In genomic region chr9:21189905-21190304, GRCm38 (mm10) we compare ENCODE assay signal across 10 mouse cellular contexts. TPM values are rescaled to one million over a fixed set of nuclear protein-coding genes. Genes with fewer than 3 reads are reported as not detected.
DNase-seq lines count a peak whose midpoint lies in the region; ATAC-seq and TF ChIP-seq lines count a peak whose summit lies in the region.
"Had no signal": no experiment of that assay in that cellular context is flagged by ENCODE, and none has a peak within 500 bp of the region (broad histone marks: within the 10 kb centered on the region; RNA-seq: fewer than 3 reads in every experiment).

No protein-coding gene starts in this region.

- TF ChIP-seq CTCF in forebrain, postnatal 0 days (IDR thresholded peaks at IDR 0.05; ENCODE audit: low read depth): peak; percentile 30; the same call in 1 of the 2 replicates
- peak; percentile 50 for TF ChIP-seq CTCF in lung, postnatal 0 days (IDR thresholded peaks at IDR 0.05)
- peak; percentile 35 for TF ChIP-seq CTCF in E14TG2a.4 (conservative IDR thresholded peaks at IDR 0.05; ENCODE audit: low read length)

- WGBS in forebrain, postnatal 0 days: 39% methylated on average over 7 of the region's 7 CpGs
- 55% methylated on average over 7 of the region's 7 CpGs for WGBS in forebrain, embryonic 11.5 days
- 38% methylated on average over 7 of the region's 7 CpGs for WGBS in lung, postnatal 0 days

- H3K27ac ChIP-seq in forebrain, postnatal 0 days (ENCODE audit: low read depth, low read length): no peak overlapping the region
- no peak overlapping the region for H3K27ac ChIP-seq in forebrain, embryonic 11.5 days (ENCODE audit: low read depth, low read length)
- no peak overlapping the region for H3K27ac ChIP-seq in lung, postnatal 0 days (ENCODE audit: low read length)
- H3K27ac ChIP-seq: heart, embryonic 13.5 days; limb, embryonic 15.5 days had no signal

- H3K9me3 ChIP-seq in forebrain, postnatal 0 days (ENCODE audit: low read length): no peaks in the 10 kb centered on the region
- no peaks in the 10 kb centered on the region for H3K9me3 ChIP-seq in forebrain, embryonic 11.5 days (ENCODE audit: control insufficient read depth, low read length)
- no peaks in the 10 kb centered on the region for H3K9me3 ChIP-seq in lung, postnatal 0 days (ENCODE audit: low read length)
- H3K9me3 ChIP-seq in E14TG2a.4 (ENCODE audit: low read length): no peaks in the 10 kb centered on the region
- H3K9me3 ChIP-seq: heart, embryonic 13.5 days; limb, embryonic 15.5 days had no signal

- no peak; the same call in 1 of the 2 replicates for ATAC-seq in forebrain, postnatal 0 days
- no peak for ATAC-seq in forebrain, embryonic 11.5 days (replicated peaks; ENCODE audit: low FRiP score)
- no peak for ATAC-seq in lung, postnatal 0 days
- ATAC-seq in megakaryocyte, adult 5-6 weeks (ENCODE audit: poor library complexity, severe bottlenecking): no peak

- TF ChIP-seq EP300 in lung, postnatal 0 days (IDR thresholded peaks at IDR 0.05): no peak

- no peak overlapping the region for H3K4me2 ChIP-seq in forebrain, postnatal 0 days (ENCODE audit: low read depth)
- no peak overlapping the region for H3K4me2 ChIP-seq in forebrain, embryonic 11.5 days (ENCODE audit: low read depth, low read length, severe bottlenecking)
- H3K4me2 ChIP-seq in lung, postnatal 0 days (replicated peaks; ENCODE audit: low read depth, low read length): no peak overlapping the region
- H3K4me2 ChIP-seq: heart, embryonic 13.5 days; limb, embryonic 15.5 days had no signal

- no peaks in the 10 kb centered on the region for H3K36me3 ChIP-seq in forebrain, postnatal 0 days (ENCODE audit: insufficient read depth)
- no peaks in the 10 kb centered on the region for H3K36me3 ChIP-seq in forebrain, embryonic 11.5 days (ENCODE audit: control insufficient read depth, insufficient read depth, low read length)
- H3K36me3 ChIP-seq in lung, postnatal 0 days (ENCODE audit: insufficient read depth, low read length): peaks cover 6% of the 10 kb centered on the region; the same call in 1 of the 2 replicates
- H3K36me3 ChIP-seq in E14TG2a.4 (ENCODE audit: insufficient read depth, low read length): peaks cover 12% of the 10 kb centered on the region
- H3K36me3 ChIP-seq: limb, embryonic 15.5 days had no signal

- no peak overlapping the region for H3K4me3 ChIP-seq in forebrain, postnatal 0 days (ENCODE audit: low read depth, low read length)
- H3K4me3 ChIP-seq in forebrain, embryonic 11.5 days (ENCODE audit: low read depth, low read length): no peak overlapping the region
- H3K4me3 ChIP-seq in lung, postnatal 0 days (ENCODE audit: low read depth, low read length): no peak overlapping the region
- H3K4me3 ChIP-seq in E14TG2a.4 (replicated peaks; ENCODE audit: low read length): no peak overlapping the region
- H3K4me3 ChIP-seq: heart, embryonic 13.5 days; limb, embryonic 15.5 days had no signal

- peak; percentile 25 for DNase-seq in forebrain, postnatal 0 days
- DNase-seq in forebrain, embryonic 11.5 days (ENCODE audit: low spot score): no peak
- peak; percentile 25 for DNase-seq in lung, postnatal 0 days (ENCODE audit: low spot score)
- DNase-seq in lung, postnatal 25 days (ENCODE audit: low spot score): no peak
- DNase-seq in naive thymus-derived CD4-positive, alpha-beta T cell, adult 2 months (ENCODE audit: low read depth): peak; percentile 65
- no peak for DNase-seq in urinary bladder, postnatal 36 days (ENCODE audit: low spot score in 2 of 2)

- no peaks in the 10 kb centered on the region for H3K27me3 ChIP-seq in forebrain, postnatal 0 days (ENCODE audit: insufficient read depth, low read length)
- no peaks in the 10 kb centered on the region for H3K27me3 ChIP-seq in forebrain, embryonic 11.5 days (ENCODE audit: control insufficient read depth, insufficient read depth, low read length)
- H3K27me3 ChIP-seq in lung, postnatal 0 days (replicated peaks; ENCODE audit: insufficient read depth, low read length): no peaks in the 10 kb centered on the region
- 0 out of 2 replicates have a peak, but pooled peaks cover 2% of the 10 kb centered on the region for H3K27me3 ChIP-seq in E14TG2a.4 (ENCODE audit: insufficient read depth, low read length)
- H3K27me3 ChIP-seq: heart, embryonic 13.5 days had no signal

- no peak overlapping the region for H3K9ac ChIP-seq in forebrain, postnatal 0 days
- H3K9ac ChIP-seq in forebrain, embryonic 11.5 days (ENCODE audit: low read length): no peak overlapping the region
- no peak overlapping the region for H3K9ac ChIP-seq in lung, postnatal 0 days (replicated peaks; ENCODE audit: low read depth)
- H3K9ac ChIP-seq: heart, embryonic 13.5 days; limb, embryonic 15.5 days had no signal

- H3K4me1 ChIP-seq in forebrain, postnatal 0 days (ENCODE audit: insufficient read depth): no peaks in the 10 kb centered on the region
- no peaks in the 10 kb centered on the region for H3K4me1 ChIP-seq in forebrain, embryonic 11.5 days (replicated peaks; ENCODE audit: control insufficient read depth, insufficient read depth, low read length)
- H3K4me1 ChIP-seq in lung, postnatal 0 days (ENCODE audit: insufficient read depth, low read depth, low read length): no peaks in the 10 kb centered on the region; the same call in 1 of the 2 replicates
- H3K4me1 ChIP-seq in E14TG2a.4 (replicated peaks; ENCODE audit: low read depth, low read length): peaks cover 61% of the 10 kb centered on the region

RNA-seq across cellular contexts. Expression of gene Pde4a, which starts 24.4 kb away (rescaled TPM):
- 19.8 and 20.0 TPM in 2 replicates for total RNA-seq in forebrain, postnatal 0 days (2014; rRNA removed)
- polyA plus RNA-seq in forebrain, postnatal 0 days (2015; fragmentation: Nextera tagmentation; extraction: Ambion mirVana): 26.2 and 41.6 TPM in 2 replicates
- 7.0 and 8.4 TPM in 2 replicates for polyA plus RNA-seq in forebrain, embryonic 11.5 days (2014; fragmentation: Nextera tagmentation; extraction: Ambion mirVana)
- 3.9 and 4.7 TPM in 2 replicates for polyA plus RNA-seq in lung, postnatal 0 days (2015; fragmentation: Nextera tagmentation; extraction: Ambion mirVana)
- 6.8 and 7.3 TPM in 2 replicates for total RNA-seq in megakaryocyte, adult 5-6 weeks (2015)
- total RNA-seq in megakaryocyte, adult 5-6 weeks (2017): 3.0 and 3.9 TPM in 2 replicates

RNA-seq across cellular contexts. Expression of gene Cdc37, which starts 40.1 kb away (rescaled TPM):
- 39.5 and 42.1 TPM in 2 replicates for total RNA-seq in forebrain, postnatal 0 days (2014; rRNA removed)
- 186 and 191 TPM in 2 replicates for polyA plus RNA-seq in forebrain, postnatal 0 days (2015; fragmentation: Nextera tagmentation; extraction: Ambion mirVana)
- polyA plus RNA-seq in forebrain, embryonic 11.5 days (2014; fragmentation: Nextera tagmentation; extraction: Ambion mirVana): 300 and 308 TPM in 2 replicates
- polyA plus RNA-seq in lung, postnatal 0 days (2015; fragmentation: Nextera tagmentation; extraction: Ambion mirVana): 165 and 171 TPM in 2 replicates
- 39.6 and 49.0 TPM in 2 replicates for total RNA-seq in megakaryocyte, adult 5-6 weeks (2015)
- 149 and 165 TPM in 2 replicates for total RNA-seq in megakaryocyte, adult 5-6 weeks (2017)

RNA-seq across cellular contexts. Expression of gene Keap1, which starts 49.3 kb away (rescaled TPM):
- 68.9 and 72.7 TPM in 2 replicates for total RNA-seq in forebrain, postnatal 0 days (2014; rRNA removed)
- 60.0 and 67.0 TPM in 2 replicates for polyA plus RNA-seq in forebrain, postnatal 0 days (2015; fragmentation: Nextera tagmentation; extraction: Ambion mirVana)
- 35.9 and 41.3 TPM in 2 replicates for polyA plus RNA-seq in forebrain, embryonic 11.5 days (2014; fragmentation: Nextera tagmentation; extraction: Ambion mirVana)
- 44.7 and 45.9 TPM in 2 replicates for polyA plus RNA-seq in lung, postnatal 0 days (2015; fragmentation: Nextera tagmentation; extraction: Ambion mirVana)
- total RNA-seq in megakaryocyte, adult 5-6 weeks (2015): 17.7 and 18.8 TPM in 2 replicates
- total RNA-seq in megakaryocyte, adult 5-6 weeks (2017): 34.0 and 36.9 TPM in 2 replicates

RNA-seq across cellular contexts. Expression of gene S1pr5, which starts 58.3 kb away (rescaled TPM):
- total RNA-seq in forebrain, postnatal 0 days (2014; rRNA removed): 2.7 and 2.8 TPM in 2 replicates
- polyA plus RNA-seq in forebrain, postnatal 0 days (2015; fragmentation: Nextera tagmentation; extraction: Ambion mirVana): 1.9 and 2.3 TPM in 2 replicates
- polyA plus RNA-seq in forebrain, embryonic 11.5 days (2014; fragmentation: Nextera tagmentation; extraction: Ambion mirVana): 0.09 and 0.11 TPM in 2 replicates
- polyA plus RNA-seq in lung, postnatal 0 days (2015; fragmentation: Nextera tagmentation; extraction: Ambion mirVana): 0.12 and 0.13 TPM in 2 replicates
- total RNA-seq in megakaryocyte, adult 5-6 weeks (2015): 3.6 and 4.0 TPM in 2 replicates
- total RNA-seq in megakaryocyte, adult 5-6 weeks (2017): 7.9 and 9.0 TPM in 2 replicates

RNA-seq across cellular contexts. Expression of gene Tyk2, which starts 58.9 kb away (rescaled TPM):
- 9.4 and 11.0 TPM in 2 replicates for total RNA-seq in forebrain, postnatal 0 days (2014; rRNA removed)
- polyA plus RNA-seq in forebrain, postnatal 0 days (2015; fragmentation: Nextera tagmentation; extraction: Ambion mirVana): 3.8 and 5.0 TPM in 2 replicates
- polyA plus RNA-seq in forebrain, embryonic 11.5 days (2014; fragmentation: Nextera tagmentation; extraction: Ambion mirVana): 10.3 and 10.8 TPM in 2 replicates
- polyA plus RNA-seq in lung, postnatal 0 days (2015; fragmentation: Nextera tagmentation; extraction: Ambion mirVana): 10.9 and 12.5 TPM in 2 replicates
- total RNA-seq in megakaryocyte, adult 5-6 weeks (2015): 24.9 and 30.9 TPM in 2 replicates
- total RNA-seq in megakaryocyte, adult 5-6 weeks (2017): 33.5 and 37.0 TPM in 2 replicates

Comparison
In these comparisons a context has a peak if more than half of its experiments do, and no peak if none do; other contexts are left out.
1. DNase-seq: peak in forebrain, postnatal 0 days (single experiment), lung, postnatal 0 days (single experiment) and naive thymus-derived CD4-positive, alpha-beta T cell, adult 2 months (single experiment); none in forebrain, embryonic 11.5 days (single experiment), lung, postnatal 25 days (single experiment) and urinary bladder, postnatal 36 days (0 of 2).
2. Peak in every context shown above with its lines, with median percentiles within 50 percentile points of each other: CTCF ChIP-seq.